Mouse (Mus musculus): Measurements from ENCODE around the gene F12. TPM values are rescaled to one million over a fixed set of nuclear protein-coding genes. Genes with fewer than 3 reads are reported as not detected.

Gene F12
- total RNA-seq, 4 experiments from 2014 or later, result not detected

DNA sequence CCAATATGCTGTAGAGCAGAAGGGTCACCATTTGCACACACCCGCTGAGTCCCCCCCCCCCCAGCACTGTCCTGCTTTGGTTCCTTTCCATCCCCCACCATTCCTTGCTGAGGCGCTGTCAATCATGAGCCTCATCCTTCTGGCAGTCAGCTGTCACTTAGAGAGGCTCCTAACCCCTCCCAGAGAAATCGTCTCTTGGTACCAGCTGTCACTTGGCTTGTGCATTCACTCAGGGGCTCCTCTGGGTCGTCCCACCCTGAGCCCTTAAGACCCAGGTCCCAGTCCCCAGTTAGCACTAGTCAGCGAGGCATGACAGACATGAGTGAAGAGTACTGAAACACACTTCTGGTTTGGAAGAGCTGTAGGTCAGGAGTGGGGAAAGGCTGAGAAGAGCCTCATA, 54.9 kb downstream of the F12 start:
- DNase-seq (ENCODE audit: low spot score in 2 of 2), result no peak

DNA sequence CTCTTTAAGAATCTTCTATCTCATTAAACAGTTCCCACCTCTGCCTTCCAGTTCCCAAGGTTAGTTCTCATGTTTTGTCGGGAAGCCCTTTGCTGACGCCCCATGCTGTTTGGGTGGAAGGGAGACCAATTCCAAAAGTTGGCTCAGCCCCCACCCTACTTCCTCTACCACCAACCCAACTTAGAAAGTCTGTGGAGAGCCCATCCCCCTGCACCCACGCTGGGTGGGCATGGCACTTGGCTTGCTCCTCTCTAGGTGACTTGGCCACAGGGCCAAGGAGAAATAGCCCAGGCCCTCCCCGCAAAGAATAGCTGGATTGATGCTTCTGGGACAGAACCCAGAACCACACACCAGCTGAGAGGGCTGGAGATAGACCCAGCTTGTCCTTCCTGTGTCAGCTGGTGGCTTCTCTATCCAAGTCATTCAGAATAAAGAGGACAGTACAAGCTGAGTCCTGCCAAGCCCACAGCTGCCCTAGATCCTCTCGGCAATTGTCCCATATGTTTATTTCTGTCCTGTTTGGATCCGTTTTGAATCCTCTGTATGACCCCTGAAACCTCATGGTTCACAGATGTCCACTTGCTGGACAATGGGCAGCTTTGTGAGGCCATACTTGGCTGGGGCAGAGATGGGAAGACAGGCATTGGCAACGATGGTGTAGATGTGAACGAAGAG, 55.4 kb downstream of the F12 start:
- no peak for DNase-seq (ENCODE audit: low spot score in 2 of 2)

DNA sequence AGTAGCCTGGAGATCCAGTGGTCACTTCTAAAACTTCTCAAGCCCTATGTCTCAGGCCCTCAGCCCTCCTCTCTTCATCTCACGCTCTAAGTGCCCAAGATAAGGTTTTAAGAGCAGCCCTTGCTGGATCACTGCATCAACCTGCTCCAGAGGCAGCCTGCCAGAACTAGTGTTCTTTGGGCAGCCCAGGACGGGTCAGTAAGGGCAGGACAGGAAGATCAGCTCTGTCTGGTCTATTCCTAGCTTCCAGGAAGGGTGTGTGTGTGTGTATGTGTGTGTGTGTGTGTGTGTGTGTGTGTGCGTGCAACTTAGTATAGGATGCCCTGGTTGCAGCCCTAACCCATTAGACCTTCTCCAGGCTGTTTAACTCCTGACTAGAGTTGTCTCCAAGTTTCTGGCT, 56.4 kb downstream of the F12 start:
- DNase-seq (ENCODE audit: low spot score in 2 of 2), result no peak

DNA sequence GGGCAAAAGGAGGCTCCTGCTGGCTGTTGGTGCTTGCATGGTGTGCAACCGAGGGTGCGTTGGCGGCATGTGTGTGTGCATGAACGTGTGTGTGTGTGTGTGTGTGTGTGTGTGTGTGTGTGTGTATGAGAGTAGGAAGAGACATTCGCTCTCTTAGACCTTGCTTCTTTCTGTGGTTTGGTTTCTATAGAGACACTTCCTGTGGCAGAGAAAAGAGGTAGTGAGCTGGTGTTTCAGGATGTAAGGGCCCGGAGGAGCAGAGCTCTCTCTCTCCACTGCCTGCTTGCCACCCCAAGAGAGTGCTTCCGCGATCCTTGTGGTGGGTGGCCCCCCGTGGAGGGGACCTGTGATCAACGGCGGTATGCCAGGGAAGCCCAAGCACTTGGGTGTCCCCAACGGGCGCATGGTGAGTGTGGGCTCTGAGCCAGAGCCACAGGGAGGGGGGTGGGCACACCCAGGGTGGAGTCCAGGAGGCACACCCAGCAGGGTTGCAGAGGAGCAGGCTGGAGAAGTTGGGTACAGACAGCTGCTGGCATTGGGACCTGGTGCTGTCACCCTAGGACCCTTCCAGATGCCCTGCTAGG, 57.0 kb downstream of the F12 start, which contains the start of gene Rgs14:
Rgs14 (plus strand) TSS at position 202 of the 584 bp plus-strand sequence.
- no peak for DNase-seq (ENCODE audit: low spot score in 2 of 2)

DNA sequence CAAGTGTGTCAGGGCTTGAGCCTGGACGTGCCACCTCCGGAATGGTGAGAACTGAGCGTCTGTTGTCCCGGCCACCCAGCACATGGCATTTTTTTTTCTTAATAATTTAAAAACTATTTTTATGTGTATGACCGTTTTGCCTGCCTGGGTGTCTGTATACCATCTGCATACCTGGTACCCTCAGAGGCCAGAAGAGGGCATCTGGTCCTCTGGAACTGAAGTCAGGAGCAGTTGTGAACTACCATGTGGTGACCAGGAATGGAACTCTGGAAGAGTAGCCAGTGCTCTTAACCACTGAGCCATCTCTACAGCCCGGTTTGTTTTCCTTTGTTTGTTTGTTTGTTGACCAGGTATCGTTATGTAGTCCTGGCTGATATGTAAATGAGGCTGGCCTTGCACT, 58.2 kb downstream of the F12 start:
- no peak for DNase-seq (ENCODE audit: low spot score in 2 of 2)

Small RNAs within 50 kb of the gene (microRNA-seq; reads per million reads assigned to microRNA genes)
- not detected for gene Mir6943

Other genes with a start within 250 kb of the F12 start
- 10 to 100 TPM; 43.6 to 62.2 (median 47.4) TPM for gene Nsd1, start 217.0 kb downstream of the F12 start, total RNA-seq (2022)
- 10 to 100 TPM; 12.6 to 19.7 (median 16.9) TPM for gene Prelid1, start 106.3 kb downstream of the F12 start, total RNA-seq (2022)
- 10 to 100 TPM; 32.0 to 37.3 (median 34.5) TPM for gene Rab24, start 104.8 kb downstream of the F12 start, total RNA-seq (2022)
- not detected for gene Mxd3, start 97.0 kb downstream of the F12 start, total RNA-seq (2022)
- gene Lman2, start 64.0 kb downstream of the F12 start, total RNA-seq (2022), result 10 to 100 TPM; 32.5 to 39.6 (median 34.6) TPM
- under 1 TPM in 2 of 4 experiments, not detected in 2; 0.29 to 0.35 TPM for gene Rgs14, start 57.1 kb downstream of the F12 start, total RNA-seq (2022)
- gene Slc34a1, start 28.6 kb downstream of the F12 start, total RNA-seq (2022), result not detected
- not detected for gene Pfn3, start 11.6 kb downstream of the F12 start, total RNA-seq (2022)
- 1 to 10 TPM; 6.9 to 9.7 (median 9.4) TPM for gene Grk6, start 18.3 kb upstream of the F12 start, total RNA-seq (2022)
- gene Prr7, start 37.5 kb upstream of the F12 start, total RNA-seq (2022), result under 1 TPM in 2 of 4 experiments, not detected in 2; 0.20 to 0.39 TPM
- 1 to 10 TPM; 2.9 to 4.0 (median 3.4) TPM for gene Dbn1, start 61.3 kb upstream of the F12 start, total RNA-seq (2022)
- 100 to 1,000 TPM; 476 to 539 (median 493) TPM for gene Pdlim7, start 86.9 kb upstream of the F12 start, total RNA-seq (2022)
- 1 to 10 TPM in 1 of 4 experiments, under 1 TPM in 3; 0.61 to 1.1 (median 0.79) TPM for gene Dok3, start 102.5 kb upstream of the F12 start, total RNA-seq (2022)
- 10 to 100 TPM in 1 of 4 experiments, 1 to 10 TPM in 3; 8.3 to 12.2 (median 9.2) TPM for gene Ddx41, start 109.9 kb upstream of the F12 start, total RNA-seq (2022)
- 10 to 100 TPM in 3 of 4 experiments, 1 to 10 TPM in 1; 7.8 to 14.0 (median 10.1) TPM for gene Fam193b, start 144.3 kb upstream of the F12 start, total RNA-seq (2022)
- 10 to 100 TPM; 54.1 to 64.0 (median 60.1) TPM for gene Tmed9, start 146.9 kb upstream of the F12 start, total RNA-seq (2022)
- 1 to 10 TPM; 4.8 to 5.8 (median 5.1) TPM for gene B4galt7, start 173.1 kb upstream of the F12 start, total RNA-seq (2022)
- gene Caml, start 196.2 kb upstream of the F12 start, total RNA-seq (2022), result 10 to 100 TPM in 1 of 4 experiments, 1 to 10 TPM in 3; 7.8 to 11.9 (median 8.7) TPM
- 10 to 100 TPM; 20.3 to 27.5 (median 23.8) TPM for gene Ddx46, start 208.2 kb upstream of the F12 start, total RNA-seq (2022)